Mouse (Mus musculus) embryonic fibroblast, embryonic 13.5 days (primary cell): ENCODE measurements around the gene Tmem247. TPM values are rescaled to one million over a fixed set of nuclear protein-coding genes. Genes with fewer than 3 reads are reported as not detected.
A peak's percentile ranks its signal among the peaks of the same experiment; 100 is the strongest.

Source experiments
- H3K27ac ChIP-seq: 2 replicates; pipeline ENCODE4 v1.5.1; 2012; ENCODE audit warnings: low read length, control low read depth, inconsistent platforms; ENCODE audit not compliant: insufficient read depth
- H3K4me1 ChIP-seq: 2 replicates; pipeline ENCODE4 v1.6.1; 2011; ENCODE audit warnings: low read length; ENCODE audit not compliant: control insufficient read depth, insufficient read depth
- H3K4me3 ChIP-seq: 2 replicates; pipeline ENCODE4 v1.5.1; 2011; ENCODE audit warnings: mild to moderate bottlenecking, control low read depth, low read length; ENCODE audit not compliant: insufficient read depth
- CTCF ChIP-seq: IDR thresholded peaks from 2 replicates; pipeline ENCODE4 v1.5.1; 2011; ENCODE audit warnings: mild to moderate bottlenecking, control low read depth, low read length, moderate library complexity, borderline replicate concordance; ENCODE audit not compliant: insufficient read depth
- POLR2A ChIP-seq: IDR thresholded peaks from 2 replicates; pipeline ENCODE4 v1.6.1; 2011; ENCODE audit warnings: low read depth, mild to moderate bottlenecking, control low read depth, low read length, moderate library complexity
- polyA plus RNA-seq: library from polyadenylated mRNA; stranded (reverse); fragments of >200 nt; gene quantifications from 2 replicates; pipeline ENCODE4 v1.2.4, GENCODE M21; 2011; ENCODE audit warnings: low read depth; ENCODE audit not compliant: missing spikeins, insufficient read length

The Tmem247 gene
- polyA plus RNA-seq, 1 experiment = not detected

DNA sequence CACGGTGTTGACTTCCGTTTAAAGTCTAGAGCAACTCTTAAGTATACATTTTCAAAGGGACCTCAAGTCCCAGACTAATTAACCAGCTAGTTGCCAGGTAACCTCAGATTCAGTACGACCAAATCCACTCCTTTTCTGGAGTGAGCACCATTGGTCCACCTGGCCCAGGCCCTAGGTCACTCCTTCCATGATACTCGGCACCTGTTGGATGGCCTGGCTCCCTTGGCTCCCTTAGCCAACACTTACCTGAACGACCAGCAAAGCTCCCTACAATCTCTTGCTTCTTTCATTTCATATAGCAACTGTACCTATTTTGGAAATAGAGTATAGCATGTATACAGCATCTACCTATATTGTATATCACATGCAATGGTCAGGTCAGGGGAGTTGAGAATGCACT, 16.6 kb upstream of the Tmem247 start:
- H3K4me1 ChIP-seq = no peaks in the 10 kb centered on the region
- TF ChIP-seq POLR2A (no peak), CTCF (no peak)

DNA sequence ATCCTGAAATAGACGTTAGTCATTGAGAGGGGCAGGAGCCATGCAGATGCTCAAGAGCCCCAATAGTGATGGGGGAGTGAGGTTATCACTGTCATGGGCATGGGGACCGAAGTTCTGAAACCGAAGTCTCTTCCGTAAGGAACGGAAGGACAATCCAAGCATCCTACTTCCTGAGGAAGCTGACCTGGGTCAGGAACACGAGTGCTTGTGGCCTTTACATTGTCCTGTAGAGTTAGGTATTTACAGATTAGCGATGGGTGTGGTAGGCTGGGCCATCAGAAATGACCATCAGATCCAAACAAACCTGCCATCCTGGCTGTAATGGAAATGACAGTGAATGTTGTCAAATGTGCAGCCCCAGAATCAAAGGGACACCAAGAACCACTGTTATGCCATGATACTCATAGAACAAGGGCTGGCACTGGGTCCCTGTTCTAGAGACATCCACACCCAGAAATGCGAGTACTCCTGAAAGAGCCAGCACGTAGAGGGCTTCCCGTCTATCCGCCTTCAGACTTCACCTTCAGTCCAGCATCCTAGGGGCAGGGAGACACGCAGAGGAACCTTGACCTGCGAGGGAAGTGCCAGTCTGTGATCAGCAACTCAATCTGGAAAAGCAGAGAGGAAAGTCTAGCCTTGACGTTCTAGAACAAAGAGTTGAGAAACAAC, 14.6 kb upstream of the Tmem247 start:
- no peak overlapping the region for H3K4me3 ChIP-seq
- H3K27ac ChIP-seq = no peak overlapping the region
- TF ChIP-seq CTCF = no peak
- TF ChIP-seq POLR2A = no peak
- H3K4me1 ChIP-seq = no peaks in the 10 kb centered on the region; the same call in 1 of the 2 replicates

More for the DNA sequence above, 16.6 kb upstream of the Tmem247 start:
- H3K27ac ChIP-seq = no peak overlapping the region
- no peak overlapping the region for H3K4me3 ChIP-seq

DNA sequence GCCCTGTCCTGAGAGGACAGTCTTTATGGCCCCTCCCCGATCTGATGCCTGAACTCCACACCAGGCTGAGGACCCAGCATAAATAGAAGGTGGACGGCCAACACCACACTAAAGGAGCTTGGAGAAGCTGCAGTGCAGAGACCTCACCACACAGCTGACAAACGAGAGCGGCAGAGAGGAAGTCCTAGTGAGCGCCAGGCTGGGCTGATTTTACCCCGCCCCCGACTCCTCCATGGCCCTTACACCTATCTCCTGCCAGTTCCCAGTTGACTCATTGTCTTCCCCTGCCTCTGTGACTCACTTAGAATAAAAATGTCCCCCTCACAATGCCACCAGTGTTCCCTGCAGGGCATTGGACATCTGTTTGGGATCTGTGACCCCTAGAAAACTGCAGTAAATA, 13.6 kb upstream of the Tmem247 start:
- TF ChIP-seq CTCF = no peak
- Histone ChIP-seq H3K4me3 (no peak overlapping the region), H3K27ac (no peak overlapping the region), H3K4me1 (no peaks in the 10 kb centered on the region; the same call in 1 of the 2 replicates)

DNA sequence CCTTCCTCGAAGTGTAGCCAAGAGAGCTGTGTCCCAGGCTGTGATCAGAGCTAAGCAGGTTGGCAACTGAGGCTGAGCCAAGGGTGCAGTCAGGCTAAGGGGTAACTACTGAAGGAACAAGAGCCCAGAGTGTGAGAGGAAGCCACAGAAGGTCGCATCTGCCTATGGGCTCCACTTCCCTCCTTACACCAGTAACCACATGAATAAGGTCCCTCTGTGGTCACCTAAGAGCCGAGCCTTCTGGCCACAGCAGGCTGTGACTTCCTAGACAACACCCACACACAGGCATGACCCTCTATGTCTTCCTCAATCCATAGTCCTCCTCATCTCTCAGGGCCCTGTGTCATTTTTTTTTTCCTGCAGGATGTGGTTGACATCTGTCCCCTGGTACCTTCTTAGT, 12.9 kb upstream of the Tmem247 start:
- H3K4me1 ChIP-seq = no peaks in the 10 kb centered on the region; the same call in 1 of the 2 replicates
- no peak for TF ChIP-seq CTCF
- no peak for TF ChIP-seq POLR2A
- no peak overlapping the region for H3K4me3 ChIP-seq
- no peak overlapping the region for H3K27ac ChIP-seq

DNA sequence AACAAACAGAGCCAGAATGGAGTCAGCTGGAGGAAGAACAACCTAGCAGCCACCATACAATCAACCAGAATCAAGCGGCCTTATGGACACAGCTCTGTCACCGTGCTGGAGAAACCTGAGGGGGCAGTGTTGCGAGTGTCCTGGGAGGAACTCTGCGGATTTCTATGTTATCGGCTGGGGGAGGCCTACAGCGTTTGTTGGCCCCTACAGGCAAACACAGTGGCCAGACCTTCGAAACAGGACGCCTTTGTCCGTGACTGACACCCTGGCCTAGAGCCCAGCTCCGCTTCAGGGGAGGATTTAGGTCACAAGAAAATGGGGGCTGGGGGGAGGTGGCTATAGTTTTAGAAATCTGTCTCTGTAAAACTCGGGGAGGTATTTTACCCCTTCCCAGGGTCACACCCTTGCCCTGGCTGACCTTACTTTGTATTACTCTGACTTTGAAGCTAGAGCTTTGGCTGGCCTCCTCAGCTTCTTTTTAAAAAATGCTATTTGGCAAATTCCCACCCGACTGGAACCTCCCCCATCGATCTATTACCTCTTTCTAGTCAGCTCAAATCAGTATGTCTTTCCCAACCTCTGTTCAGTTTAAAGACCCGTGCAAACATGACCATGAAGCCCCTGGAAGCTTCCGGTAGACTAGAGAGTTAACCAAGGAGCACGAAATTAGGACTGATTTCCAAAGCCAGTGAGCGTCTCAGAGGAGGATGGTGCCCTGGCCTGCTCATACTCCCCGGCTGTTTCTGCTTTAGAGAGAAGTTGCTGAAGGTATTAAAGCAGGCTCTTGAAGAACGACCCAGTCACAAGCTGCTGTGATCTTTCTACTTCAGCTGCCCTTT, 11.6 kb upstream of the Tmem247 start:
- peak overlapping the region; percentile 45; the same call in 1 of the 2 replicates for H3K27ac ChIP-seq
- no peaks in the 10 kb centered on the region; the same call in 1 of the 2 replicates for H3K4me1 ChIP-seq
- TF ChIP-seq CTCF = no peak
- TF ChIP-seq POLR2A = no peak; the same call in 1 of the 2 replicates
- no peak overlapping the region for H3K4me3 ChIP-seq

DNA sequence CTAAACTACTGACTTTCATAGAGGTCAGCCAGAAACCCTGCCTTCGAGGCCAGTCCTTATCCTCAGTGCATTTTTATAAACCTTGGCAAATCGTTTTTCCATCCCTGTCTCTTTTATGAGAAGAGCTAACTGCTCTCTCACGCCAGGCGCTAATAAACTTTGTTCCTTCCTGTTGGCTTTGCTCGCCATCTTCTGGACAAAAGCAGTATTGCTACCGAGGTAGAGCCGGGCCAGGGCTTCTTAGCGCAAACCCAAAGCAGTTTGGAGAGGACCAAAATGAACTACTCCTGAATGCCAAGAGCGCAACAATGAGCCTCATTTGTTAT, 11.0 kb upstream of the Tmem247 start:
- H3K27ac ChIP-seq = peak overlapping the region; percentile 45; the same call in 1 of the 2 replicates
- TF ChIP-seq POLR2A = no peak
- peak; percentile 61; the same call in 1 of the 2 replicates for TF ChIP-seq CTCF
- no peak overlapping the region for H3K4me3 ChIP-seq
- no peaks in the 10 kb centered on the region; the same call in 1 of the 2 replicates for H3K4me1 ChIP-seq

DNA sequence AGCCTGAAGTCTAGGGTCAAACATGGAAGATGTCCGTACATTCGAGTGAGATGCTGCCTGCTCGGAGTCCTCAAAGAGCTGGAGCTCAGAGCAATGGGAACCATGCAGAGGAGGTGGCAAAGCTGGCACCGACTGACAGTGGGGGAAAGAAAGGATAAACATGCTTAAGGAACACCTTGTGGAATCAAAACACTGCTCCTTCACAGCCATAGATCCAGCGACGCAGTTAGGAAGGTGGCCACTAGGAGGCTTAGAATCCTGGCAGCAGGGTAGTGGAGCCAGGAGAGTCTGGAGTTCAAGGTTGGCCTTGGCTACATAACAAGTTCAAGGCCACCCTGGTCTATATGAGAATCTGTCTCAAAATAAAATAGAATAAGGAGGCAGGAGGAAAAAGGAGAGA, 10.5 kb upstream of the Tmem247 start:
- Histone ChIP-seq H3K27ac (no peak overlapping the region), H3K4me1 (no peaks in the 10 kb centered on the region; the same call in 1 of the 2 replicates), H3K4me3 (no peak overlapping the region)
- TF ChIP-seq CTCF (no peak), POLR2A (no peak)

DNA sequence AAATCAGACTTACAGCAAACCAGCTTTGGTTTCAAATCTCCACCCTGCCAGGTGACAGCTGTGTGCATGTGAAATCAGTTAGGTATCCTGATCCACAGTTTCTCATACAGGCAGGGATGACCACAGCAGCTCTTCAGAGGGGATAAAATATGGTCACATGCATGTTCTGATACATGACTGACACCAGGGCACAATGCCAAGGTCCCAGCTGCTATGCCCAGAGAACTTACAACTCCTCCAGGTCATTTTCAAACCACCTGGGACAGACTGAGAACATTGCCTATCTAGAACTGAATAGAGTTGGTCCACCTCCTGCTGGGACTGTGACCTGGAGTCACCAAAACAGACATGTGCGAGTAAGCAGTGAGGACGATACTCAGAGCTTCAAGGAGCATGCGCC, 10.1 kb upstream of the Tmem247 start:
- no peak for TF ChIP-seq POLR2A
- TF ChIP-seq CTCF = no peak
- no peak overlapping the region for H3K27ac ChIP-seq
- no peak overlapping the region for H3K4me3 ChIP-seq
- no peaks in the 10 kb centered on the region; the same call in 1 of the 2 replicates for H3K4me1 ChIP-seq

DNA sequence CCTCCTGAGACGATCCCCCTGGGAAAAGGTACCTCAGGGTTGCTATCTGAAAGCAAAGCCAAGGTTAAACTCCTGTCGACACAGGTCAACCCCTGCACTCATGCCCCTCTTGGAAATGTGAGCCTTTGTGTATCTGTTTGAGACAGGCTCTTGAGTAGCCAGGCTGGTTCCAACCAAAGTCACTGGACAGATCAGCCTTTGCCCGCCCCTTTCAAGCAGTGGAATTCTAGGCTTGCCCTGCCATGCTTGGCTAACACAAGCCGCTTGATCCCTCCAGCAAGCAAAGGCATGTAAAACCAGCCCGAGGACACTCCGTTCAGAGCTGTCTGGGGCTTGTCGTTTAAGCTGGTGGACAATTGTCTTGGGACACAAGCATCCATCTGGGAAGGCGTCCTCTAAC, 8.8 kb upstream of the Tmem247 start:
- Histone ChIP-seq H3K4me1 (peaks cover 4% of the 10 kb centered on the region), H3K27ac (no peak overlapping the region), H3K4me3 (no peak overlapping the region)
- no peak for TF ChIP-seq POLR2A
- TF ChIP-seq CTCF = no peak

DNA sequence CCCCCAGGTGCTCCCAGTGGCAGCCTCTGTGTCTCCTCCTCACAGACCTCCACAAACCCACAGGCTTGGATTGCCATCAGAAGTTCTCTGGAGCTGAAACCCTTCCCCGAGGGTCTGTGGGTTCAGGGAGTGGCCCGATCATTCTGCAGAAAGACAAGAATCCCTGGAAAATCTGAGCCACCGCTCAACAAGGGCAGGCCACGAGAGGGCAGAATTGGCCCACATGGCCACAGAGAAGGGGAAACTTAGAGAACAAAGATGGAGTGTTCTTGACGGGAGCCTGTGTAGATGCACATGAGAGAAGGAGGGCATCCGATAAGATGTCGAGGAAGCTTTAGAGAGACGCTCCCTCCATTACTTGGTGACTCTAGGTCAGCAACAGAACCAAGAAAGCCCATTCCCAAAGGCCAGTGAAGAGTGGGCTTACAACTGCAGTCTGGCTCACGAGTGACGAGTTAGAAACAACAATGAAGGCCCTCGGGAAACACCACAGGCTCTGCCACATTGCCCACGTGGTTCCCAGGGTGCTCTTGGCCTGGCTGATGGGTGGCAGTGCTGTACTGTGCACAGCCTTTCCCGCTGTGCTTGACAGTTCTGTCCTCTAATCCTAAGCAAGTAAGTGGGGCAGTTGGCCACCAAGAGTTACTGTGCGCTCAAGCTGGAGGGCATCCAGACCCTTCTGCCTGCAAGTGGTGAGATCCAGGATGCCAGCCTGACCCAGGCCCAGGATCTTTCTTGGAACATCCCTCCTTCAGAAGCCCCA, 7.2 kb upstream of the Tmem247 start:
- Histone ChIP-seq H3K27ac (no peak overlapping the region), H3K4me3 (no peak overlapping the region), H3K4me1 (peaks cover 5% of the 10 kb centered on the region)
- no peak for TF ChIP-seq POLR2A
- peak; percentile 70; the same call in 1 of the 2 replicates for TF ChIP-seq CTCF
